Mouse (Mus musculus) lung, embryonic 15.5 days (tissue): ENCODE measurements around the gene Itm2b. TPM values are rescaled to one million over a fixed set of nuclear protein-coding genes. Genes with fewer than 3 reads are reported as not detected.

ENCODE experiments used
- ATAC-seq: fragments of 200-750 bp; cut with Nextera tagmentation; 2 replicates; pipeline ENCODE4 v1.8.0; 2017; ENCODE audit warnings: moderate number of reproducible peaks, borderline replicate concordance; ENCODE audit not compliant: low FRiP score, low TSS enrichment; ENCODE audit errors: extremely low read depth
- H3K27ac ChIP-seq: fragments of 300-500 bp; sonication (generic); 2 replicates; pipeline ENCODE4 v1.5.1; 2015; ENCODE audit warnings: moderate library complexity, mild to moderate bottlenecking, inconsistent platforms
- H3K27me3 ChIP-seq: fragments of 300-500 bp; sonication (generic); 2 replicates; pipeline ENCODE4 v1.6.1; 2015; ENCODE audit warnings: inconsistent platforms
- H3K36me3 ChIP-seq: fragments of 300-500 bp; sonication (generic); 2 replicates; pipeline ENCODE4 v1.6.1; 2015; ENCODE audit warnings: inconsistent platforms
- H3K4me1 ChIP-seq: fragments of 300-500 bp; sonication (generic); 2 replicates; pipeline ENCODE4 v1.6.1; 2015; ENCODE audit warnings: inconsistent platforms
- H3K4me2 ChIP-seq: fragments of 300-500 bp; sonication (generic); 2 replicates; pipeline ENCODE4 v1.6.1; 2015; ENCODE audit warnings: inconsistent platforms, mild to moderate bottlenecking, moderate library complexity
- H3K4me3 ChIP-seq: fragments of 300-500 bp; sonication (generic); 2 replicates; pipeline ENCODE4 v1.5.1; 2015; ENCODE audit warnings: mild to moderate bottlenecking, inconsistent platforms
- H3K9ac ChIP-seq: fragments of 300-500 bp; sonication (generic); 2 replicates; pipeline ENCODE4 v1.6.1; 2015; ENCODE audit warnings: inconsistent platforms
- H3K9me3 ChIP-seq: fragments of 300-500 bp; sonication (generic); 2 replicates; pipeline ENCODE4 v1.6.1; 2016; ENCODE audit warnings: inconsistent platforms
- WGBS: fragments of 180-500 bp; shearing (Covaris S2); methylation state at CpG from one replicate; pipeline ENCODE4 v1.1.7; 2015; 5-methylcytosine and 5-hydroxymethylcytosine counted together
- polyA plus RNA-seq: library from polyadenylated mRNA; unstranded; fragments of >200 nt; fragmentation: Nextera tagmentation; extraction: Ambion mirVana; gene quantifications from 2 replicates; pipeline ENCODE4 v1.2.1, GENCODE M21; 2015

Gene Itm2b
- polyA plus RNA-seq, 1 experiment from 2014 or later, result 873 TPM

GRCm38 (mm10) chr14:73312909-73313308, 72.2 kb downstream of the Itm2b start:
- Histone ChIP-seq H3K27ac (no peak overlapping the region), H3K4me1 (peaks cover 4% of the 10 kb centered on the region; the same call in 1 of the 2 replicates), H3K27me3 (no peaks in the 10 kb centered on the region), H3K4me2 (no peak overlapping the region), H3K36me3 (no peaks in the 10 kb centered on the region), H3K4me3 (no peak overlapping the region), H3K9me3 (no peaks in the 10 kb centered on the region), H3K9ac (no peak overlapping the region)
- WGBS, result 78% methylated on average over 5 of the region's 5 CpGs
- no peak for ATAC-seq

Other genes starting within 250 kb of the Itm2b start
- 14.4 TPM in 2 replicates for gene Lpar6, start 147.4 kb downstream of the Itm2b start, polyA plus RNA-seq
- 14.5 and 18.4 TPM in 2 replicates for gene Rb1, start 59.5 kb downstream of the Itm2b start, polyA plus RNA-seq
- gene Med4, start 124.7 kb upstream of the Itm2b start, polyA plus RNA-seq, result 94.1 and 97.4 TPM in 2 replicates
- 109 and 116 TPM in 2 replicates for gene Sucla2, start 140.0 kb upstream of the Itm2b start, polyA plus RNA-seq
- gene Nudt15, start 163.0 kb upstream of the Itm2b start, polyA plus RNA-seq, result 5.7 and 6.0 TPM in 2 replicates